Mouse (Mus musculus) myocyte (in vitro differentiated cells): ENCODE measurements around the gene Ercc8. TPM values are rescaled to one million over a fixed set of nuclear protein-coding genes. Genes with fewer than 3 reads are reported as not detected.

ENCODE experiments used
- H3K27me3 ChIP-seq: one replicate; pipeline ENCODE4 v1.6.1; 2011; ENCODE audit not compliant: control insufficient read depth, insufficient read depth, insufficient read length
- H3K36me3 ChIP-seq: one replicate; pipeline ENCODE4 v1.6.1; 2011; ENCODE audit not compliant: control insufficient read depth, insufficient read depth
- H3K4me2 ChIP-seq: one replicate; pipeline ENCODE4 v1.6.1; 2011; ENCODE audit warnings: low read depth, control low read depth
- H3K4me3 ChIP-seq: one replicate; pipeline ENCODE4 v1.5.1; 2011; ENCODE audit warnings: mild to moderate bottlenecking, control low read depth, moderate library complexity
- H3K79me2 ChIP-seq: one replicate; pipeline ENCODE4 v1.6.1; 2011; ENCODE audit not compliant: control insufficient read depth, insufficient read depth
- H3ac ChIP-seq: one replicate; pipeline ENCODE4 v1.6.1; 2011; ENCODE audit not compliant: control insufficient read depth, insufficient read length
- CEBPB ChIP-seq: IDR thresholded peaks from 2 replicates; pipeline ENCODE4 v1.6.1; 2011; ENCODE audit warnings: mild to moderate bottlenecking, moderate library complexity; ENCODE audit not compliant: poor library complexity, insufficient read depth, severe bottlenecking
- E2F4 ChIP-seq: IDR thresholded peaks from one replicate; pipeline ENCODE4 v1.6.1; 2011; ENCODE audit warnings: mild to moderate bottlenecking, control low read depth, moderate library complexity; ENCODE audit not compliant: insufficient read depth
- MAX ChIP-seq: IDR thresholded peaks from one replicate; pipeline ENCODE4 v1.6.1; 2011; ENCODE audit warnings: low read depth, mild to moderate bottlenecking, control low read depth
- MYOD1 ChIP-seq, 3 experiments: IDR thresholded peaks; one replicate each; pipeline ENCODE4 v1.6.1; 2011; ENCODE audit warnings: control low read depth in 2 of 3, low read depth in 2 of 3, mild to moderate bottlenecking in 2 of 3, moderate library complexity in 1 of 3; ENCODE audit not compliant: insufficient read length in 2 of 3, control insufficient read depth in 1 of 3
- MYOG ChIP-seq, 3 experiments: IDR thresholded peaks; one replicate each; pipeline ENCODE4 v1.6.1; 2011; ENCODE audit warnings: control low read depth in 2 of 3, low read depth in 2 of 3, mild to moderate bottlenecking in 2 of 3; ENCODE audit not compliant: insufficient read length in 2 of 3, control insufficient read depth in 1 of 3, insufficient read depth in 1 of 3
- POLR2A ChIP-seq: IDR thresholded peaks from one replicate; pipeline ENCODE4 v1.6.1; 2011; ENCODE audit warnings: low read depth, mild to moderate bottlenecking, control low read depth, moderate library complexity; ENCODE audit not compliant: insufficient read length
- POLR2AphosphoS2 ChIP-seq: IDR thresholded peaks from one replicate; pipeline ENCODE4 v1.6.1; 2011; ENCODE audit warnings: low read depth, control low read depth; ENCODE audit not compliant: insufficient read length
- REST ChIP-seq: IDR thresholded peaks from one replicate; pipeline ENCODE4 v1.6.1; 2011; ENCODE audit warnings: mild to moderate bottlenecking, control low read depth, moderate library complexity; ENCODE audit not compliant: insufficient read depth, insufficient read length
- SRF ChIP-seq: IDR thresholded peaks from one replicate; pipeline ENCODE4 v1.6.1; 2011; ENCODE audit warnings: low read depth; ENCODE audit not compliant: control insufficient read depth, insufficient read length
- TCF12 ChIP-seq: IDR thresholded peaks from one replicate; pipeline ENCODE4 v1.6.1; 2011; ENCODE audit warnings: mild to moderate bottlenecking, control low read depth; ENCODE audit not compliant: poor library complexity, insufficient read depth, severe bottlenecking
- TCF3 ChIP-seq: IDR thresholded peaks from one replicate; pipeline ENCODE4 v1.6.1; 2011; ENCODE audit warnings: low read depth, control low read depth; ENCODE audit not compliant: insufficient read length
- USF1 ChIP-seq: IDR thresholded peaks from one replicate; pipeline ENCODE4 v1.6.1; 2011; ENCODE audit warnings: low read depth, mild to moderate bottlenecking, control low read depth, moderate library complexity
- polyA plus RNA-seq: library from polyadenylated mRNA; unstranded; fragments of >200 nt; fragmentation: generic; extraction: Trizol; gene quantifications from one replicate; pipeline ENCODE4 v1.2.1, GENCODE M21; 2012; ENCODE audit warnings: missing spikeins

Gene Ercc8
- polyA plus RNA-seq, 1 experiment, result 5.2 TPM

- TF ChIP-seq TCF3, result no peak
- no peak for TF ChIP-seq E2F4
- no peak for TF ChIP-seq MYOD1 (IDR thresholded peaks at IDR 0.05; ENCODE audit: control insufficient read depth in 1 of 3, insufficient read length in 2 of 3, low read depth in 2 of 3)
These were observed 6.7 kb upstream of the Ercc8 start for GRCm38 (mm10) chr13:108151782-108152181.

GRCm38 (mm10) chr13:108152650-108153372 lies 5.7 kb upstream of the Ercc8 start:
- Histone ChIP-seq H3K4me2 (no peak overlapping the region), H3K36me3 (no peaks in the 10 kb centered on the region), H3K4me3 (no peak overlapping the region), H3K79me2 (peaks cover 5% of the 10 kb centered on the region), H3ac (no peak overlapping the region), H3K27me3 (no peaks in the 10 kb centered on the region)
- TF ChIP-seq MYOG (IDR thresholded peaks at IDR 0.05; ENCODE audit: control insufficient read depth in 1 of 3, insufficient read depth in 1 of 3, insufficient read length in 2 of 3, low read depth in 2 of 3), result no peak

More at GRCm38 (mm10) chr13:108151782-108152181, 6.7 kb upstream of the Ercc8 start:
- Histone ChIP-seq H3K27me3 (no peaks in the 10 kb centered on the region), H3ac (no peak overlapping the region), H3K36me3 (no peaks in the 10 kb centered on the region), H3K4me2 (no peak overlapping the region), H3K4me3 (no peak overlapping the region), H3K79me2 (peaks cover 3% of the 10 kb centered on the region)

GRCm38 (mm10) chr13:108157156-108157555 lies 1.4 kb upstream of the Ercc8 start:
- Histone ChIP-seq H3K36me3 (no peaks in the 10 kb centered on the region), H3K4me2 (peak overlapping the region; percentile 82), H3K79me2 (peaks cover 15% of the 10 kb centered on the region), H3K4me3 (peak overlapping the region; percentile 93), H3K27me3 (no peaks in the 10 kb centered on the region), H3ac (no peak overlapping the region)
- TF ChIP-seq POLR2A (no peak), USF1 (no peak), MAX (no peak), MYOG (IDR thresholded peaks at IDR 0.05; ENCODE audit: control insufficient read depth in 1 of 3, insufficient read depth in 1 of 3, insufficient read length in 2 of 3, low read depth in 2 of 3) (no peak), TCF3 (no peak), CEBPB (no peak), POLR2AphosphoS2 (no peak)

- Histone ChIP-seq H3K4me3 (peak overlapping the region; percentile 93), H3K79me2 (peaks cover 15% of the 10 kb centered on the region), H3K27me3 (no peaks in the 10 kb centered on the region), H3K36me3 (peaks cover 1% of the 10 kb centered on the region), H3ac (peak overlapping the region; percentile 37), H3K4me2 (peak overlapping the region; percentile 82)
- no peak for TF ChIP-seq POLR2AphosphoS2
- no peak for TF ChIP-seq MYOD1 (IDR thresholded peaks at IDR 0.05; ENCODE audit: control insufficient read depth in 1 of 3, insufficient read length in 2 of 3, low read depth in 2 of 3)
- TF ChIP-seq TCF3, result no peak
These were observed 633 bp upstream of the Ercc8 start for GRCm38 (mm10) chr13:108157732-108158464.

GRCm38 (mm10) chr13:108159241-108159575 lies 677 bp downstream of the Ercc8 start:
- TF ChIP-seq CEBPB, result no peak
- TF ChIP-seq TCF12, result no peak
- no peak for TF ChIP-seq TCF3
- no peak for TF ChIP-seq USF1
- TF ChIP-seq MAX, result no peak
- TF ChIP-seq POLR2A, result no peak
- no peak for TF ChIP-seq E2F4
- no peak for TF ChIP-seq MYOG (IDR thresholded peaks at IDR 0.05; ENCODE audit: control insufficient read depth in 1 of 3, insufficient read depth in 1 of 3, insufficient read length in 2 of 3, low read depth in 2 of 3)
- TF ChIP-seq REST, result no peak
- no peak for TF ChIP-seq POLR2AphosphoS2
- no peak for TF ChIP-seq SRF
- TF ChIP-seq MYOD1 (IDR thresholded peaks at IDR 0.05; ENCODE audit: control insufficient read depth in 1 of 3, insufficient read length in 2 of 3, low read depth in 2 of 3), result no peak

More at GRCm38 (mm10) chr13:108159241-108159575, 677 bp downstream of the Ercc8 start:
- Histone ChIP-seq H3K4me3 (peak overlapping the region; percentile 93), H3ac (peak overlapping the region; percentile 37), H3K36me3 (peaks cover 8% of the 10 kb centered on the region), H3K27me3 (no peaks in the 10 kb centered on the region), H3K4me2 (peak overlapping the region; percentile 81), H3K79me2 (peaks cover 15% of the 10 kb centered on the region)
